Mouse (Mus musculus) adrenal gland, adult 2 months (tissue): ENCODE measurements around the gene Ehf. TPM values are rescaled to one million over a fixed set of nuclear protein-coding genes. Genes with fewer than 3 reads are reported as not detected.

Experiments used
- DNase-seq: peaks from one replicate; pipeline ENCODE4 v3.0.0; 2021
- polyA plus RNA-seq: library from polyadenylated mRNA; depleted of rRNA; stranded (reverse); fragments of >200 nt; gene quantifications from 2 replicates; pipeline ENCODE4 v1.2.3, GENCODE M21; 2012; rRNA removed
- total RNA-seq, 2 experiments: library from RNA; stranded (reverse); gene quantifications; 2 replicates each; pipeline ENCODE4 v1.2.3; 2021

Ehf gene
- total and polyA plus RNA-seq, 3 experiments, result 0.72 to 1.4 TPM; not detected in 1

DNA sequence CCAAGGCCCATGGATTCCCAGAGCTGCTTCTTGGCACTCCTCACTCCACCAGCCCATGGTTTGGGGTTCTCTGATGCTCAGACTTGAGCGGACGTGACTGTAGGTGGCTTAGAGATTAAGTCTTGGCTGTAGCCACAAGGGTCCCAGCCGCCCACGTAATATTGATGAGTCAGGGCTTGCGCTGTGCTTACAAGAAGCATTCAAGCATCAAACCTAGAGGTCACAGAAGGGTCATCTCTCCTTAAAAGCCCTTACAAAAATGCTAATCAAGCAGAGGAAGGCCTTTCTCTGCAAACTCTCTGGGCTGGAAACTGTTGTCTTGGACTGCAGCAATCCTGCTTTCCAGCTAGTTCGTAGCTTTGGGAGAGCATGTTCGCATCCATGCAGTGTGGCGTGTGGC, 88.2 kb downstream of the Ehf start:
- no peak for DNase-seq

DNA sequence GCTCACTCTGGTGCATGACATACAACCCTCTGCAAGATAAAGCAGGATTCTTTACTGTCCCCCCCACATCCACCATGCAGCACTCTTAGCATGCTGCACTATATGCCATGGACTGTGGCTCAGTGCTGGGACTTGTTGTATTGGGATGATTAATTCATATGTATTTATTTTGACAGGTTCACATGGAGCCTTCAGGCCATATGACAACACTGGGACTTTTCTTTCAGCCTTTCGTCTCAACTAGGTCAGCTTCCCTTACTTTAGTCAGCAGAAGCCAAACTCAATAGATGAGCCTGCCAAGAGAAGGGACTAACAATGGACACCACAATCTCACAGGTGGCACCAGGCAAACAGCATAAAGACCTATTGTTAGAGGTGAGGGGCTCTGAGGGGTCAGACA, 89.5 kb downstream of the Ehf start:
- DNase-seq, result no peak

Other genes with a start within 250 kb of the Ehf start
- 100 to 1,000 TPM; 127 to 148 TPM for gene Pdhx, start 229.8 kb downstream of the Ehf start, total RNA-seq
- gene Pdhx, start 229.8 kb downstream of the Ehf start, polyA plus RNA-seq, result 33.1 and 53.8 TPM in 2 replicates
- 10 to 100 TPM; 48.8 to 75.8 TPM for gene Apip, start 229.6 kb downstream of the Ehf start, total RNA-seq
- 17.2 and 17.4 TPM in 2 replicates for gene Apip, start 229.6 kb downstream of the Ehf start, polyA plus RNA-seq
- not detected for gene Elf5, start 108.4 kb upstream of the Ehf start, total RNA-seq
- not detected in 2 replicates for gene Elf5, start 108.4 kb upstream of the Ehf start, polyA plus RNA-seq
- 100 to 1,000 TPM; 481 to 548 TPM for gene Cat, start 181.9 kb upstream of the Ehf start, total RNA-seq
- gene Cat, start 181.9 kb upstream of the Ehf start, polyA plus RNA-seq, result 144 and 174 TPM in 2 replicates